Mouse (Mus musculus) embryonic facial prominence, embryonic 10.5 days (tissue): ENCODE data around the gene Uvrag. TPM values are rescaled to one million over a fixed set of nuclear protein-coding genes. Genes with fewer than 3 reads are reported as not detected.

Experiments used
- DNase-seq: peaks from one replicate; pipeline ENCODE4 v3.0.0-alpha.2; 2017; ENCODE audit warnings: low spot score
- H3K27ac ChIP-seq: fragments of 300-500 bp; sonication (generic); replicated peaks from 2 replicates; pipeline ENCODE4 v1.5.1; 2016; ENCODE audit warnings: mild to moderate bottlenecking
- H3K27me3 ChIP-seq: fragments of 300-500 bp; sonication (generic); replicated peaks from 2 replicates; pipeline ENCODE4 v1.6.1; 2016; ENCODE audit warnings: low read depth, mild to moderate bottlenecking; ENCODE audit not compliant: poor library complexity, severe bottlenecking
- H3K36me3 ChIP-seq: fragments of 300-500 bp; sonication (generic); replicated peaks from 2 replicates; pipeline ENCODE4 v1.6.1; 2016; ENCODE audit warnings: mild to moderate bottlenecking, moderate library complexity
- H3K4me1 ChIP-seq: fragments of 300-500 bp; sonication (generic); 2 replicates; pipeline ENCODE4 v1.6.1; 2016
- H3K4me3 ChIP-seq: fragments of 300-500 bp; sonication (generic); 2 replicates; pipeline ENCODE4 v1.5.1; 2016; ENCODE audit warnings: mild to moderate bottlenecking, moderate library complexity
- H3K9me3 ChIP-seq: fragments of 300-500 bp; sonication (generic); 2 replicates; pipeline ENCODE4 v1.6.1; 2016; ENCODE audit warnings: mild to moderate bottlenecking
- WGBS: fragments of 180-500 bp; shearing (Covaris S2); methylation state at CpG from one replicate; pipeline ENCODE4 v1.1.7; 2016; 5-methylcytosine and 5-hydroxymethylcytosine counted together
- polyA plus RNA-seq: library from polyadenylated mRNA; unstranded; fragments of >200 nt; fragmentation: Nextera tagmentation; extraction: Ambion mirVana; gene quantifications from 2 replicates; pipeline ENCODE4 v1.2.1, GENCODE M21; 2016

The Uvrag gene
- polyA plus RNA-seq, 1 experiment from 2014 or later: 11.0 TPM

- Histone ChIP-seq H3K27me3 (no peaks in the 10 kb centered on the region), H3K36me3 (no peaks in the 10 kb centered on the region), H3K9me3 (no peaks in the 10 kb centered on the region), H3K4me3 (no peak overlapping the region), H3K4me1 (peaks cover 17% of the 10 kb centered on the region), H3K27ac (no peak overlapping the region)
- DNase-seq: no peak
- WGBS: 87% methylated on average over 11 of the region's 11 CpGs
Measured at GRCm38 (mm10) chr7:99175118-99175517, 34.2 kb upstream of the Uvrag start.

DNA sequence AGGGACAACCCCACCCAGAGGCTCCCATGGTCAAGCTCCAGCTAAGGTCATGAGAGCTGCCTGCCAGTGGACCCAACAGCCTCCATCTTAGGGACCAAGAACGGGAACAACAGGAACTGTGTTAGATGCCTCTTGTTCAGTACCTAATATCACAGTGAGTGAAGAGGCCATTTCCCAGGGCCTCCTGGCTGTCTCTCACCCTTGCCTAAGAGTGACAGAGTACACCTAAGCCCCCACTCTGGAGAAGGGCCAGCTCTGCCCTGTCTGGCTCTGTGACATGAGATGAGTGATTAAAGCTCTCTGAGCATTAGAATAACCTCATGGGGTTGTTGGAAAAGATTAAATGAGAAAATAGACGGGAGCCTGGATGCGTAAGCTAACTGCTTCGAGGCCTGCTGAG is 33.1 kb upstream of the Uvrag start:
- no peak overlapping the region for H3K4me3 ChIP-seq
- H3K36me3 ChIP-seq: no peaks in the 10 kb centered on the region
- H3K27ac ChIP-seq: no peak overlapping the region
- no peaks in the 10 kb centered on the region for H3K27me3 ChIP-seq
- H3K4me1 ChIP-seq: peaks cover 17% of the 10 kb centered on the region
- H3K9me3 ChIP-seq: no peaks in the 10 kb centered on the region
- 91% methylated on average over 4 of the region's 4 CpGs for WGBS
- DNase-seq: no peak

- 91% methylated on average over 6 of the region's 6 CpGs for WGBS
- Histone ChIP-seq H3K4me1 (peaks cover 22% of the 10 kb centered on the region), H3K27me3 (no peaks in the 10 kb centered on the region), H3K9me3 (no peaks in the 10 kb centered on the region), H3K36me3 (no peaks in the 10 kb centered on the region), H3K4me3 (no peak overlapping the region), H3K27ac (no peak overlapping the region)
- DNase-seq: no peak
Measured at GRCm38 (mm10) chr7:99172898-99173297, 32.0 kb upstream of the Uvrag start.

- Histone ChIP-seq H3K27ac (no peak overlapping the region), H3K27me3 (no peaks in the 10 kb centered on the region), H3K9me3 (no peaks in the 10 kb centered on the region), H3K36me3 (no peaks in the 10 kb centered on the region), H3K4me3 (no peak overlapping the region), H3K4me1 (peaks cover 19% of the 10 kb centered on the region)
- 64% methylated on average over 10 of the region's 10 CpGs for WGBS
- no peak for DNase-seq
Measured at GRCm38 (mm10) chr7:99171730-99172463, 31.0 kb upstream of the Uvrag start.

DNA sequence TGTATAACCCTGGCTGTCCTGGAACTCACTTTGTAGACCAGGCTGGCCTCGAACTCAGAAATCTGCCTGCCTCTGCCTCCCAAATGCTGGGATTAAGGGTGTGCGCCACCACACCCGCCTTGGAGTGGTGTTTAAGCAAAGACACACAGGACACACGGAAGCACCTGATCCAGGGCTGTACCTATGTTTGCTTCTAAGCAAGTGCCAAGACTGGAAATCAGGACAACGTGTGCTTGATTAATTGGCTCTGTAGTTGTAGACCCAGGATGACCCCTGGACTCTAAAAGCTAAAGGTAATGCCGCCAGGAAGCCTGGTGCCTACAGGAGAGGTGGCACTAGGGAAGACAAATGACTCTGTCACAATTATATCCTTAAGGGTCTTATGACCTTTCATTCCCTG is 29.6 kb upstream of the Uvrag start:
- Histone ChIP-seq H3K27ac (no peak overlapping the region), H3K36me3 (no peaks in the 10 kb centered on the region), H3K9me3 (no peaks in the 10 kb centered on the region), H3K4me1 (peaks cover 24% of the 10 kb centered on the region), H3K27me3 (no peaks in the 10 kb centered on the region), H3K4me3 (no peak overlapping the region)
- WGBS: 92% methylated on average over 6 of the region's 6 CpGs
- DNase-seq: no peak

DNA sequence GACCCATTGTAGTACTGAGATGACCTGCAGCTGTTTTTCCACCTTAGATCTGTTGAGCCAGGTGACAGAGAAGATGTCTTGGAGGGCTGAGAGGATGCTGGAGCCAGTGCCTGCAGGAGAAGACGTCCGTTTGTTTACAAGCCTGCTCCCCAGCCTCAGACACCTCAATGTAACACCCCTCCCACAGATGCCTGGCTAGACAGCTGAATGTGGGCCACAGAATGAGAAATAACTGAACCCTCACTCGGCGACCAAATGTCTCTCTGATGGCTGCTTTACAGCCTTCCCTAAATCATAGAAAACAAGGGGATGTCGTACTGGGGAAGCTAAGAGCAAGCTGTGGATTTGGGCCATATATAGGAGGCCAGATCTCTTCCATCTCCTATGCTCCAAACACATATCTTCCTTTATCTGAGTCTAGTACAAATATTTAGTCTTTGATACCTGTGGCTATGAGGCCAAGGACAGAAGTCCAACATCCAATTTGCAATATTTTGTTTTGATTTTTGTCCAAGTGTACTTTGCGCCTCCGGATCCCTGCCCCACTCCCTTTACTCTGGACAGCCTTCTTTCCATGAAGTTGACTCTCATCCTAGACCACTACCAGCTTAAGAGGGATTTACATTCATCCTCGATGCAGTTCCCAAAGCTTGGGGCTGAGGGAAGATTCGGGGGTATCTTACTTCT is 28.9 kb upstream of the Uvrag start:
- no peak for DNase-seq
- whole genome bisulfite sequencing: 94% methylated on average over 9 of the region's 9 CpGs
- H3K9me3 ChIP-seq: no peaks in the 10 kb centered on the region

GRCm38 (mm10) chr7:99168756-99169155 is 27.8 kb upstream of the Uvrag start:
- Histone ChIP-seq H3K4me1 (peaks cover 24% of the 10 kb centered on the region), H3K27ac (no peak overlapping the region), H3K4me3 (no peak overlapping the region), H3K27me3 (no peaks in the 10 kb centered on the region), H3K9me3 (no peaks in the 10 kb centered on the region), H3K36me3 (no peaks in the 10 kb centered on the region)
- WGBS: 83% methylated on average over 6 of the region's 6 CpGs
- DNase-seq: no peak

More for the DNA sequence above, 28.9 kb upstream of the Uvrag start:
- Histone ChIP-seq H3K36me3 (no peaks in the 10 kb centered on the region), H3K27ac (no peak overlapping the region), H3K4me1 (peaks cover 24% of the 10 kb centered on the region), H3K27me3 (no peaks in the 10 kb centered on the region), H3K4me3 (no peak overlapping the region)

DNA sequence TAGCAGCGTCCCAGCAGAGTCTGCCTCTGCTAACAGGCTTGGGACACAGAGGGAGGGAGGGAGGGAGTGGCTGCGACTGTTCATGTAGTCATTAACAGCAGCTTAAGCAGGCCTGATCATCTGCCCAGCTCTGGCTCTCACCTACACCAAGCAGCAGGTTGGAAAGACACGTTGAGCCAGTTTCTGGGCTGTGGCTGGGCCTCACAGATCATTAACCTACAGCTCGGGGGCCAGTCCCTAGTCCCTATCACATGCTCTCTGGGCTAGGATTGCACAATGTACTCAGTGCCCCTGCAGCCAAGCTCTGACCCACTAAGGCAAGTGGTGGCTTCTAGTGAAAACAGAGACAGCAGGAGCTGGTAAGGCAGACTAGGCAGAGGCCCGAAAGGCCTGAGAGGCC is 27.0 kb upstream of the Uvrag start:
- Histone ChIP-seq H3K27ac (no peak overlapping the region), H3K27me3 (no peaks in the 10 kb centered on the region), H3K4me1 (peaks cover 24% of the 10 kb centered on the region), H3K36me3 (no peaks in the 10 kb centered on the region), H3K4me3 (no peak overlapping the region), H3K9me3 (no peaks in the 10 kb centered on the region)
- 56% methylated on average over 5 of the region's 5 CpGs for WGBS
- DNase-seq: peak; percentile 27

- Histone ChIP-seq H3K4me3 (no peak overlapping the region), H3K36me3 (no peaks in the 10 kb centered on the region), H3K27me3 (no peaks in the 10 kb centered on the region), H3K4me1 (peaks cover 25% of the 10 kb centered on the region), H3K27ac (no peak overlapping the region), H3K9me3 (no peaks in the 10 kb centered on the region)
- DNase-seq: no peak
- 83% methylated on average over 8 of the region's 8 CpGs for WGBS
Measured at GRCm38 (mm10) chr7:99166159-99166558, 25.2 kb upstream of the Uvrag start.

GRCm38 (mm10) chr7:99164873-99165410 is 24.0 kb upstream of the Uvrag start:
- no peaks in the 10 kb centered on the region for H3K27me3 ChIP-seq
- H3K9me3 ChIP-seq: no peaks in the 10 kb centered on the region
- no peak for DNase-seq
- 86% methylated on average over 7 of the region's 7 CpGs for WGBS
- H3K4me1 ChIP-seq: peaks cover 34% of the 10 kb centered on the region
- H3K4me3 ChIP-seq: no peak overlapping the region
- H3K27ac ChIP-seq: 0 out of 2 replicates have a peak overlapping the region, but pooled peaks have one; percentile 14
- H3K36me3 ChIP-seq: no peaks in the 10 kb centered on the region

GRCm38 (mm10) chr7:99162462-99162861 is 21.5 kb upstream of the Uvrag start:
- Histone ChIP-seq H3K36me3 (0 out of 2 replicates have a peak, but pooled peaks cover 3% of the 10 kb centered on the region), H3K27me3 (no peaks in the 10 kb centered on the region), H3K4me1 (peaks cover 31% of the 10 kb centered on the region), H3K9me3 (no peaks in the 10 kb centered on the region), H3K27ac (no peak overlapping the region), H3K4me3 (no peak overlapping the region)
- 90% methylated on average over 7 of the region's 7 CpGs for WGBS
- DNase-seq: no peak

DNA sequence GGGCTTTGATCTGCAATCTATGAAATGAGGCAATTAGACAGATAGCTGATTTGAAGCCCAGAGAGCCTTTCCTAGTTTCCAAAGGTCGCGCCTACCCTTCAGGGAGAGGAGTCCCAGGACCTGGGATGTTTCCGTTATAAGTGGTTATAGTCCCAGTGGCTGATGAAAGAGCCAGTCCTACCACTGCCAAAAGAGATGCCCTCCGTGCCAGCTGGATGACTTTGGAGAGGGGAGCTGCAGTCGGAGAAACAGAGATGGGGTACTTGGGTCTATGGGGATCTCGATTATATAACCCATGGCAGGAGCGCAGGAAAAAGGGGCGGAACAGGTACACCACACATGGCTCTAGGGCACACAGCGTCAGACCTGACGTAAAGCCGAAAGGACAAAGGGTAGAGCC is 21.0 kb upstream of the Uvrag start:
- 84% methylated on average over 11 of the region's 11 CpGs for WGBS
- no peaks in the 10 kb centered on the region for H3K9me3 ChIP-seq
- no peak for DNase-seq

GRCm38 (mm10) chr7:99161529-99161928 is 20.6 kb upstream of the Uvrag start:
- DNase-seq: peak; percentile 38
- Histone ChIP-seq H3K9me3 (no peaks in the 10 kb centered on the region), H3K4me3 (no peak overlapping the region), H3K27ac (peak overlapping the region; percentile 27; the same call in 1 of the 2 replicates), H3K27me3 (no peaks in the 10 kb centered on the region), H3K36me3 (0 out of 2 replicates have a peak, but pooled peaks cover 3% of the 10 kb centered on the region), H3K4me1 (peaks cover 34% of the 10 kb centered on the region)
- 39% methylated on average over 4 of the region's 4 CpGs for WGBS

More for the DNA sequence above, 21.0 kb upstream of the Uvrag start:
- Histone ChIP-seq H3K4me3 (no peak overlapping the region), H3K27me3 (no peaks in the 10 kb centered on the region), H3K36me3 (0 out of 2 replicates have a peak, but pooled peaks cover 3% of the 10 kb centered on the region), H3K4me1 (peaks cover 31% of the 10 kb centered on the region), H3K27ac (peak overlapping the region; percentile 27; the same call in 1 of the 2 replicates)
